Mouse (Mus musculus): ENCODE results near the gene Mdga1.

GRCm38 (mm10) chr17:29874082-29874679 is 95.7 kb downstream of the Mdga1 start:
- TF ChIP-seq POLR2A (IDR thresholded peaks at IDR 0.05; ENCODE audit: insufficient read length, low read depth) (no peak), MAX (IDR thresholded peaks at IDR 0.05; ENCODE audit: low read depth) (no peak), USF1 (IDR thresholded peaks at IDR 0.05; ENCODE audit: low read depth) (no peak), TCF12 (IDR thresholded peaks at IDR 0.05; ENCODE audit: insufficient read depth, poor library complexity, severe bottlenecking) (no peak), TCF3 (IDR thresholded peaks at IDR 0.05; ENCODE audit: insufficient read length, low read depth) (no peak), MYOG (IDR thresholded peaks at IDR 0.05; ENCODE audit: control insufficient read depth in 1 of 3, insufficient read depth in 1 of 3, insufficient read length in 2 of 3, low read depth in 2 of 3) (no peak), E2F4 (IDR thresholded peaks at IDR 0.05; ENCODE audit: insufficient read depth) (no peak), CEBPB (IDR thresholded peaks at IDR 0.05; ENCODE audit: insufficient read depth, poor library complexity, severe bottlenecking) (no peak), POLR2AphosphoS2 (IDR thresholded peaks at IDR 0.05; ENCODE audit: insufficient read length, low read depth) (no peak)
